Mouse (Mus musculus): ENCODE measurements around the gene Jagn1.

DNA sequence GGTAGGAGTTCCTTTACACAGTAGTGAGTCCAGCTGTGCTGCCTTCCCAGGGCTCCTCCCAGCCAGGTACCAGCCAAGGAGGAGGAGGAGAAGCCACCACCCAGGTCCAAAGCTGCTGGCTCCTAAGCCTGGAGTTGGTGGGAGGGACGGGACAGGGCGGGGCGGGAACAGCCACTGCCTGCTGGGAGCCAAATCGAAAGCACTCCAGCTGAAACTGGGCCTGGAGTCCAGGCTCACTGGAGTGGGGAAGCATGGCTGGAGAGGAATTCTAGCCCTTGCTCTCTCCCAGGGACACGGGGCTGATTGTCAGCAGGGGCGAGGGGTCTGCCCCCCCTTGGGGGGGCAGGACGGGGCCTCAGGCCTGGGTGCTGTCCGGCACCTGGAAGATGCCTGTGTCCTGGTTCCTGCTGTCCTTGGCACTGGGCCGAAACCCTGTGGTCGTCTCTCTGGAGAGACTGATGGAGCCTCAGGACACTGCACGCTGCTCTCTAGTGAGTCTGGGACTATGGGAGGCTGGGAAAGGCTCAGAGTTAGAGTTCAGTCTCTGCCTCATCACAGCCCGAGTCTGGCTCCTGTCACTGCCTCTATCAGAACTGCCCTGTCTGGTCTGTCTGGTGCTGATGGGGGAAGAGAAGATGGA lies 29.0 kb downstream of the Jagn1 start, which contains the start of gene Il17rc:
- TF ChIP-seq CTCF (IDR thresholded peaks at IDR 0.05; ENCODE audit: insufficient read depth, low read depth, low read length) (no peak), POLR2A (IDR thresholded peaks at IDR 0.05; ENCODE audit: insufficient read depth, low read depth, low read length) (no peak)

All from olfactory bulb, adult 2 months (tissue).